Mouse (Mus musculus): Measurements from ENCODE around the gene Pcx. TPM values are rescaled to one million over a fixed set of nuclear protein-coding genes. Genes with fewer than 3 reads are reported as not detected.

The Pcx gene
- polyA plus RNA-seq, 3 experiments from 2014 or later: 0.67 to 1.3 (median 0.69) TPM

DNA sequence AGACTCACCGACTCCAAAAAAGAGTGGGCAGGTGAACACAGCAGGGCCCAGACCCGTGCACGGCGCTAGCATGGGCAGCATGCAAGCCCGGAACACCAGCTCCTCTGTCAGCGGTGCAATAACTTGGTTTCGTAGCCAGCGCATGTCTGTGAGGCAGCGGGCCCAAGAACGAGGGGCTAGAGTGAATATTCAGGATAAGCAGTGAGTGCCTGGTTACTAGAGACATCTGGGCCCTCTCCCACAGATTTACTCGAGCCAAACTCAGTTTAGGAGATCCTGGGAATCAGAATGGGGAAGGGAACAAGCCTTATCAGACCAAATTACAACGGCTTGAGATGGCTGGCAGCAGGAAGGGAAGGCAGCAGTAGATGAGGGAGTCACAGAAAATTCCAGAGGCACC, 113.7 kb downstream of the Pcx start:
- no peak for ATAC-seq

DNA sequence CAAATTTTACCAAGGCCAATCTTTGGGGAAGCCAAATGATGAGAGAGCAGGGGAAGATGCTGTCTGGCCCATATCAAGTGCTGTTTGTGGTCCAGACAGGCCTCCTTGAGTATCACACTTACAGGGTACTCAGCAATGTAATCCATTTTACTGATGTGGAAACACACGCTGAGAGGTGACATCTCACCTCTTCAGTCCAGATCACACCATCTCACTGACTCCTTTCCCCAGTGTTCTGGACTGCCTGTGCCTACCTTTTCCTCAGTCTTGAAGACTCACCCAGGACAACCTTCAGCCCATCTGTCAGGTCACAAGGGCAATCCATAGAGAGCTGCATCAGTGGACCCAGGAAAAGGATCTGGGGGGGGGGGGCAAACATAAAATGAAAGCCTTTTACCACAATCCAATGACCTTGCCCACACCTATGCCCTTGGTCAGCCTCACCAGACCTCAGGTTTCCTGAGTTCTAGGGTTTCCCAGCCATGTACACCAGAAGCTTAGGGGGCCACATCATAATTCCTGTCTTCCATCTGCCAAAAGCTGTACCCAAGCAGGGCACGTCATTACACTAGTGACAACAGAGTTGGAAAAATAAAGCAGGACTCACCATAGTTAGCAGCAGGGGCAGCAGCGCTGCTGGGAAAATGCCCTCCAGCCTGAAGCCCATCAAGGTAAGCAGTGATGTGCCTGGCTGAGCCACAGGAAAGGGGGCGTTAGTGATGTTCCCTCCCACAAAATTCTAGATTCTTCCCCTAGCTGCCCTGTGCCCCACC, 114.3 kb downstream of the Pcx start:
- peak; percentile 46 for ATAC-seq

- peak; percentile 82 for ATAC-seq
Measured at GRCm38 (mm10) chr19:4625179-4625828, 115.0 kb downstream of the Pcx start, which contains the start of gene Rce1. Gene Rce1 (minus strand): TSS chr19:4625641.

DNA sequence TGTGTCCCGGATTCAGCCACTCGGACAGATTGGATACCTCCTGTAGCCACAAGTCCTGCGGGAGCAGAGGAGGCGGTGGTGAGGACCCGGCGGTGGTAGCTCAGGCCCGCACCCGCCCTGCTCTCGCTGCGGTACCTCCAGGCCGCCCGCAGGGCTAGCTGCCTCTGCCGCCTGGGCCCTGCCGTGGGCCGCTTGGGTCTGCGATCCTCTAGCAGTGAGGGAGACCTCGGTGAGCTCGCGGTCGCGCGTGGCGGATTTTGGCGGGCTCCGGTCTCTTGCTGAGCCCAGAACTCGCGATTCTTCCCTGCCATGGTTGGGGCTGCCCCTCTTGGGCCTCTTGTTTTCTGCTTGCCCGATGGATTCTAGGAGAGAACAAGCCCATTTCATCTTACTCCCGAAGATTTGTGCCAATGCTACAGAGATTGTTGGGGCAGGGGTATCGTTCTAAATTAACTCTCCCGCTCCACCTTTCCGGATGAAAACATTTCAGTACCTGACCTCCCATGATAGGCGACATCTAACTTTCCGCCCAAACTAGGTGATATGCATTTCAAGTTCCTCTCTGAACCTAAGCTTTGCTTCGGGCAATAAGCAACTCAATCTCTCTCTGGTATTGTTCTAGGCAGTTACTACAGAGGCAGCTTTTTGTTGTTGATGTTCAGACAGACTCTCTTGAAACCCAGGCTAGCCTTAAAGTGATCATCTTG, 115.7 kb downstream of the Pcx start:
- peak; percentile 49 for ATAC-seq

GRCm38 (mm10) chr19:4628819-4629218, 118.5 kb downstream of the Pcx start:
- ATAC-seq: peak; percentile 42

DNA sequence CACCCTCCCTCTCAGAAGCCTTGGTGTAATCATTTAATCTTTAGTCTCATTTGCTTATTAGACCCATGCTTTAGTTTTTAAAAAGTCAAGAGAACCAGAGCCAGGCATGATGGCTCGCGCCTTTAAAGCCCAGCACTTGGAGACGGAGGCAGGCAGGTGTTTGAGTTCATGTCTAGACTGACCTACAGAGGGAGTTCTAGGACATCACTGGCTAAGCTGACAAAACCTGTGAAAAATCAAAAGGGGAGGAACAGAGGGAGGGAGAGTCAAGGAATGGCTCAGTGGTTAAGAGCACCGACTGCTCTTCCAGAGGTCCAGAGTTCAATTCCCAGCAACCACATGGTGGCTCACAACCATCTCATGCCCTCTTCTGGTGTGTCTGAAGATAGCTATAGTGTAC, 125.7 kb downstream of the Pcx start:
- ATAC-seq: no peak

GRCm38 (mm10) chr19:4644271-4644670, 134.0 kb downstream of the Pcx start:
- no peak for ATAC-seq

DNA sequence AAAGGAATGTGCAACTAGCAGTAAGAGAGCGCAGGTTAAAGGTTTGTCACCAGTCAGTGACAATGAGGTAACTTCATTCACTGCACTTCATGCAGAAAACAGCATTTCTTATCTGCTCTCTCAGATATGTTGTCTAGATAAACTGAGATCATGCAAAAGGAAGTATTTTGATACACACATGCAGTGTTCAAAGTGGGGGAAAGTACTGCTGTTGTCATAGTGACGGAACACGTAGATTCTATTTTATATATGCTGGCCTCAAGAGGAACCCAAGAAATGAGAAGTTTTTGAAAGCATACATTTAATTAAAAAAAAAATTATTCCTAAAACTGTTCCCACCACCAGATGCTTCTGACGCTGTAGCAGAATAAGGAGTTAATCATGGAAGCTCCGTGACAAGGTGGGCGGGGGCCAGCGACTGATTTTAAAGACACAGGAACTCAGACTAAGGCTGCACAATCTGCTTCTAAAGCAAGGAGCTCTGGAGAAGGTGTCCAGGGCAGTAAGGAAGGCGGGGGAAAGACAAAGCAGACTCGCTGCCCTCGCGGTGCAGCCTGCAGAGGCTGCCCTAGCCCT, 136.7 kb downstream of the Pcx start:
- ATAC-seq: no peak

GRCm38 (mm10) chr19:4658156-4658555, 147.9 kb downstream of the Pcx start:
- ATAC-seq: no peak

DNA sequence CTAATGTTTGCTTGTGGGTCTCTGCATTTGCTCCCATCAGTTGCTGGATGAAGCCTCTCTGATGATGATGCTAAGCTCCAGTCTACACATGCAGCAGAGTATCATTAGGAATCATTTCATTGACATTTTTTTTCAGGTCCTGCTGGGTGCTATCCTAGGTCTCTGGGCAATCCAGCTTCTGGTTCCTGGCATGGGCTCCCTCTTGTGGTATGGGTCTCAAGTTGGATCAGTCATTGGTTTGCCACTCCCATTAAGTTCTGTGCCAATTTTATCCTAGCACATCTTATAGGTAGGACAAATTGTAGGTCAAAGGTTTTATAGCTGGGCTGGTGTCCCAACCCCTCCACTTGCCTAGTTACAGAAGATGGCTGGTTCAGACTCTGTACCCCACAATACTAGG, 156.5 kb downstream of the Pcx start:
- ATAC-seq: no peak

DNA sequence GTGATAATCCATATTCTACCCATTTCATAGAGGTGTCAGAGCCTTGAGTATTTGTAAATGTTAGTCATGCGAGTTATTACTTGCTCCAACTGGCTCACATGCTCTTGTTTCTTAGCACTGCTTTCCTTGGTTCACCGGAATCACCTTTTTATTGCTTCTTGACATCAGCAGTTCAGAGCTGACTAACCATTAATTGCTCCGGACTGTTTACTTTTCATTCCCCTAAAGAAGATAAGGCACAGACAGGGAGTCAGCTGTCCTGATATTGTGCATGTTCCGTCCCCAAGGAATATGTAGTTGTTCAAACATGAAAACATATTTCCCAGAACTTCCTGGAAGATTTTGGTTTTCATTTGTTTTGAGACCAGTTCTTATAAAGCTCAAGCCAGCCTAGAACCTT, 160.5 kb downstream of the Pcx start:
- no peak for ATAC-seq

Other genes starting within 250 kb of the Pcx start
- gene Ssh3, start 241.3 kb upstream of the Pcx start, polyA plus RNA-seq (2017; shearing (Covaris generic)): 10 to 100 TPM in 2 of 3 experiments, 1 to 10 TPM in 1; 9.6 to 14.5 (median 13.6) TPM
- gene Ankrd13d, start 227.3 kb upstream of the Pcx start, polyA plus RNA-seq (2017; shearing (Covaris generic)): 1 to 10 TPM in 2 of 3 experiments, under 1 TPM in 1; 0.87 to 3.0 (median 2.3) TPM
- 10 to 100 TPM; 81.3 to 90.8 (median 85.9) TPM for gene Grk2, start 204.2 kb upstream of the Pcx start, polyA plus RNA-seq (2017; shearing (Covaris generic))
- gene Kdm2a, start 112.2 kb upstream of the Pcx start, polyA plus RNA-seq (2017; shearing (Covaris generic)): 10 to 100 TPM; 67.5 to 97.8 (median 86.3) TPM
- gene Rhod, start 71.0 kb upstream of the Pcx start, polyA plus RNA-seq (2017; shearing (Covaris generic)): 1 to 10 TPM in 2 of 3 experiments, under 1 TPM in 1; 0.75 to 2.5 (median 2.4) TPM
- under 1 TPM in 1 of 3 experiments, not detected in 2; 0.20 TPM for gene Syt12, start 33.0 kb upstream of the Pcx start, polyA plus RNA-seq (2017; shearing (Covaris generic))
- not detected for gene 2010003K11Rik, start 11.9 kb upstream of the Pcx start, polyA plus RNA-seq (2017; shearing (Covaris generic))
- under 1 TPM in 1 of 3 experiments, not detected in 2; 0.18 TPM for gene Lrfn4, start 105.2 kb downstream of the Pcx start, polyA plus RNA-seq (2017; shearing (Covaris generic))
- gene Rce1, start 115.2 kb downstream of the Pcx start, polyA plus RNA-seq (2017; shearing (Covaris generic)): 10 to 100 TPM; 41.4 to 48.1 (median 42.1) TPM
- not detected for gene Gm960, start 188.2 kb downstream of the Pcx start, polyA plus RNA-seq (2017; shearing (Covaris generic))
- under 1 TPM in 2 of 3 experiments, not detected in 1; 0.17 to 0.20 TPM for gene Sptbn2, start 200.7 kb downstream of the Pcx start, polyA plus RNA-seq (2017; shearing (Covaris generic))
- 100 to 1,000 TPM in 1 of 3 experiments, 10 to 100 TPM in 2; 59.9 to 134 (median 96.8) TPM for gene Rbm4b, start 246.0 kb downstream of the Pcx start, polyA plus RNA-seq (2017; shearing (Covaris generic))

Data from inflammation-experienced regulatory T-cells, adult 6 months (primary cell).